Mouse (Mus musculus) heart, embryonic 16.5 days (tissue): ENCODE measurements at regions not wholly inside any gene's neighbourhood (a gene's known extent, or its start where the extent isn't known, plus 50 kb on each side); places are given as distances from the start of the nearest gene placed in this dataset.
A peak's percentile ranks its signal among the peaks of the same experiment; 100 is the strongest.

Experiments
- ATAC-seq: fragments of 200-750 bp; cut with Nextera tagmentation; replicated peaks from 2 replicates; pipeline ENCODE4 v1.8.0; 2017; ENCODE audit warnings: moderate number of reproducible peaks; ENCODE audit not compliant: insufficient read depth, low FRiP score; ENCODE audit errors: extremely low read depth
- H3K27ac ChIP-seq: fragments of 300-500 bp; sonication (generic); 2 replicates; pipeline ENCODE4 v1.5.1; 2014; ENCODE audit warnings: mild to moderate bottlenecking, low read length, control low read depth, moderate library complexity
- H3K27me3 ChIP-seq: fragments of 300-500 bp; sonication (generic); 2 replicates; pipeline ENCODE4 v1.6.1; 2014; ENCODE audit warnings: low read length, mixed read lengths; ENCODE audit not compliant: control insufficient read depth, insufficient read depth
- H3K36me3 ChIP-seq: fragments of 300-500 bp; sonication (generic); 2 replicates; pipeline ENCODE4 v1.6.1; 2014; ENCODE audit not compliant: control insufficient read depth, insufficient read depth
- H3K4me1 ChIP-seq: fragments of 300-500 bp; sonication (generic); 2 replicates; pipeline ENCODE4 v1.6.1; 2014; ENCODE audit warnings: low read length, mixed read lengths; ENCODE audit not compliant: control insufficient read depth, insufficient read depth
- H3K4me2 ChIP-seq: fragments of 300-500 bp; sonication (generic); 2 replicates; pipeline ENCODE4 v1.6.1; 2014; ENCODE audit warnings: low read depth, mild to moderate bottlenecking, control low read depth, low read length
- H3K4me3 ChIP-seq: fragments of 300-500 bp; sonication (generic); 2 replicates; pipeline ENCODE4 v1.5.1; 2014; ENCODE audit warnings: mild to moderate bottlenecking, control low read depth, low read length
- H3K9ac ChIP-seq: fragments of 300-500 bp; sonication (generic); 2 replicates; pipeline ENCODE4 v1.6.1; 2014; ENCODE audit warnings: low read length, control low read depth
- H3K9me3 ChIP-seq: fragments of 300-500 bp; sonication (generic); replicated peaks from 2 replicates; pipeline ENCODE4 v1.6.1; 2016; ENCODE audit warnings: low read length; ENCODE audit not compliant: control insufficient read depth
- WGBS: fragments of 180-500 bp; shearing (Covaris S2); extraction: QIAGEN DNeasy Blood & Tissue Kit; methylation state at CpG from one replicate; pipeline ENCODE4 v1.1.7; 2014; 5-methylcytosine and 5-hydroxymethylcytosine counted together

DNA sequence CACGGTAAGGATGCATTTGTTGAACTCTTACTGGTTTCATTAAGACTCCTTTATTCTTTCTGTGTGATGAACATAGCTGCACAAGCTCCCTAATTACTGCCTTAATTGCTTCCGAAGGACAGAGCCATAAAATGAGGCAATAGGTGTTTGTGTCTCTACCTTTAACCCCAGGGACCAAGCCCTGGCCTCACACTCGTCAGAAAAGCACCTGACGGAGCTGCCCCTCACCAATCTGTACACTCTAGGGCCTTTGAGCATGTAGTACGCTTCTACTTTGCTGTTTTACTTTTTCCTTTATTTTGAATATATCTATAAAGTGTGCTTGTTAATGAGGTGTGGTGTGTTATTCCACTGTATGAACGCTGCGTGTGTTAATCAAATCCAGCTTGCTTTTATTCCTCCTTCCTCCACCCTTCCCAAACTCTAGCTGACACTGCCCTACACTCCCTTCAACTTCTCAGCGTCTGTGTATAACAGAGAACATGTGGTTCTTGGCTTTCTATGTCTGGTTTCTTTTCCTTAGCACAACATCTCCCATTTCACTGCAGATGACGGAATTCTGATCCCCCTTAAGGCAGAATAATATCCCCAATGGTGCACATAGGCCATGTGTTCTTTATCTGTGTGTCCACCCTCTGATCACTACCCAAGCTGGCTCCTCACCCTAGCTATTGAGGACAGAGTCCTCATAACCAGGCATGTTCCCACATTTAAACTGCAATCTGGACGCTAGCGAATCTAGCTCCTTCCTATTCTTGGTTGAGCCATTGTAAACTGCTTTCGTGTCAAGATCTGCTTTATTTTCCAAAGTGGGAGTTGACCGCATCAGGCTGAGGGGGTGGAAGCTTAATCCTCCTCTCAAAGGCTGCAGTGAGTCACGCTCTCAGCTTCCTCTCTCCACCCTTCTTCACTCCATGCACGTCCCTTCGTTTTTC lies 52.5 kb upstream of the Nfe2l2 start:
- Histone ChIP-seq H3K36me3 (no peaks in the 10 kb centered on the region), H3K27me3 (no peaks in the 10 kb centered on the region), H3K4me3 (no peak overlapping the region), H3K9me3 (no peaks in the 10 kb centered on the region), H3K9ac (no peak overlapping the region), H3K27ac (peak overlapping the region; percentile 67), H3K4me2 (no peak overlapping the region), H3K4me1 (no peaks in the 10 kb centered on the region)
- ATAC-seq: no peak
- WGBS: 63% methylated on average over 16 of the region's 16 CpGs

DNA sequence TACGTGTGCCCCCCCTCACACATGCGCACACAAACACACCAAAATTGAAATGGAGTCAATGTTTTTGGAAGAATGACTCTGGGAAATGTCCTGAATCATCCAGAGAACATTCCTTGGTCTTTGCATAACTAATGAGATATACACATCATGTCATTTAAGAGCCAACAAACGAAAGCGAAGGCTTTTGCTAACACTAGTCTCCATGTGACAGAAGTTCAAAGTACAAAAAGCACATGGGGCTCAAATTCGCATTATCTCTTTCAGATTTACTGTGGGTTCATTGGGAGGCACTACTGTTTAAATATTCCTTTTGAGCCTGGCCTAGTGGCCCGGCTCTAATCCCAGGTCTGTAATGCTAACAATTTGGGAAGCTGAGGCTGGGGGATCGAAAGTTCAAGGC lies 50.2 kb upstream of the Nfe2l2 start:
- H3K27me3 ChIP-seq: no peaks in the 10 kb centered on the region
- H3K27ac ChIP-seq: no peak overlapping the region
- 85% methylated on average over 7 of the region's 7 CpGs for WGBS
- no peak overlapping the region for H3K9ac ChIP-seq
- no peaks in the 10 kb centered on the region for H3K9me3 ChIP-seq
- no peaks in the 10 kb centered on the region for H3K36me3 ChIP-seq
- no peak overlapping the region for H3K4me2 ChIP-seq
- no peak overlapping the region for H3K4me3 ChIP-seq
- no peak for ATAC-seq
- H3K4me1 ChIP-seq: no peaks in the 10 kb centered on the region
